Mouse (Mus musculus): ENCODE measurements around the gene Ssbp1.

Gene Ssbp1

GRCm38 (mm10) chr6:40470916-40471719 lies at the start of gene Ssbp1:
TSS of gene Ssbp1 (plus strand) at chr6:40471352.
- peak; percentile 98 for DNase-seq (ENCODE audit: low read depth, low spot score)

- no peak for DNase-seq (ENCODE audit: low read depth, low spot score)
These were observed 48.1 kb upstream of the Ssbp1 start for GRCm38 (mm10) chr6:40423013-40423412.

GRCm38 (mm10) chr6:40423774-40424173 lies 47.4 kb upstream of the Ssbp1 start:
- peak; percentile 68 for DNase-seq (ENCODE audit: low read depth, low spot score)

GRCm38 (mm10) chr6:40427441-40427840 lies 43.7 kb upstream of the Ssbp1 start:
- DNase-seq (ENCODE audit: low read depth, low spot score) = no peak

- no peak for DNase-seq (ENCODE audit: low read depth, low spot score)
These were observed 42.5 kb upstream of the Ssbp1 start for GRCm38 (mm10) chr6:40428696-40429095.

- no peak for DNase-seq (ENCODE audit: low read depth, low spot score)
These were observed 41.6 kb upstream of the Ssbp1 start for GRCm38 (mm10) chr6:40429521-40429931.

GRCm38 (mm10) chr6:40430251-40430650 lies 40.9 kb upstream of the Ssbp1 start:
- no peak for DNase-seq (ENCODE audit: low read depth, low spot score)

GRCm38 (mm10) chr6:40430878-40431277 lies 40.3 kb upstream of the Ssbp1 start:
- DNase-seq (ENCODE audit: low read depth, low spot score) = peak; percentile 39

GRCm38 (mm10) chr6:40431356-40431755 lies 39.8 kb upstream of the Ssbp1 start:
- peak; percentile 56 for DNase-seq (ENCODE audit: low read depth, low spot score)

- no peak for DNase-seq (ENCODE audit: low read depth, low spot score)
These were observed 39.3 kb upstream of the Ssbp1 start for GRCm38 (mm10) chr6:40431812-40432211.

GRCm38 (mm10) chr6:40432346-40433275 lies 38.5 kb upstream of the Ssbp1 start:
- no peak for DNase-seq (ENCODE audit: low read depth, low spot score)

GRCm38 (mm10) chr6:40434697-40435096 lies 36.5 kb upstream of the Ssbp1 start:
- DNase-seq (ENCODE audit: low read depth, low spot score) = no peak

- no peak for DNase-seq (ENCODE audit: low read depth, low spot score)
These were observed 35.8 kb upstream of the Ssbp1 start for GRCm38 (mm10) chr6:40435151-40436046.

- DNase-seq (ENCODE audit: low read depth, low spot score) = peak; percentile 31
These were observed 35.1 kb upstream of the Ssbp1 start, which contains the start of gene E330009J07Rik for GRCm38 (mm10) chr6:40436047-40436483. TSS of gene E330009J07Rik (minus strand) at chr6:40436135.

- no peak for DNase-seq (ENCODE audit: low read depth, low spot score)
These were observed 32.2 kb upstream of the Ssbp1 start, which contains the start of gene Wee2 for GRCm38 (mm10) chr6:40438936-40439335. TSS of gene Wee2 (plus strand) at chr6:40439088.

- no peak for DNase-seq (ENCODE audit: low read depth, low spot score)
These were observed 31.4 kb upstream of the Ssbp1 start for GRCm38 (mm10) chr6:40439731-40440130.

GRCm38 (mm10) chr6:40441276-40441675 lies 29.9 kb upstream of the Ssbp1 start:
- no peak for DNase-seq (ENCODE audit: low read depth, low spot score)

- no peak for DNase-seq (ENCODE audit: low read depth, low spot score)
These were observed 29.4 kb upstream of the Ssbp1 start for GRCm38 (mm10) chr6:40441755-40442154.

GRCm38 (mm10) chr6:40443281-40443928 lies 27.7 kb upstream of the Ssbp1 start:
- no peak for DNase-seq (ENCODE audit: low read depth, low spot score)

- DNase-seq (ENCODE audit: low read depth, low spot score) = peak; percentile 56
These were observed 22.5 kb upstream of the Ssbp1 start for GRCm38 (mm10) chr6:40448626-40449025.

Measured in 3T3-L1 (cell line).